Mouse (Mus musculus): ENCODE measurements around the gene Srgap3.

The Srgap3 gene

GRCm38 (mm10) chr6:112950205-112951110, 3.4 kb upstream of the Srgap3 start:
- DNase-seq (ENCODE audit: low read depth, low spot score), result no peak

- no peak for DNase-seq (ENCODE audit: low read depth, low spot score)
Measured at GRCm38 (mm10) chr6:112949220-112949619, 2.2 kb upstream of the Srgap3 start.

GRCm38 (mm10) chr6:112948416-112948815, 1.4 kb upstream of the Srgap3 start:
- no peak for DNase-seq (ENCODE audit: low read depth, low spot score)

GRCm38 (mm10) chr6:112946021-112946811, 850 bp downstream of the Srgap3 start:
- DNase-seq (ENCODE audit: low read depth, low spot score), result no peak

- DNase-seq (ENCODE audit: low read depth, low spot score), result no peak
Measured at GRCm38 (mm10) chr6:112945181-112945751, 1.8 kb downstream of the Srgap3 start.

- no peak for DNase-seq (ENCODE audit: low read depth, low spot score)
Measured at GRCm38 (mm10) chr6:112943596-112944245, 3.3 kb downstream of the Srgap3 start.

- no peak for DNase-seq (ENCODE audit: low read depth, low spot score)
Measured at GRCm38 (mm10) chr6:112939281-112939680, 7.8 kb downstream of the Srgap3 start.

- DNase-seq (ENCODE audit: low read depth, low spot score), result no peak
Measured at GRCm38 (mm10) chr6:112937791-112938190, 9.3 kb downstream of the Srgap3 start.

- DNase-seq (ENCODE audit: low read depth, low spot score), result no peak
Measured at GRCm38 (mm10) chr6:112934501-112934900, 12.6 kb downstream of the Srgap3 start.

GRCm38 (mm10) chr6:112932611-112933010, 14.5 kb downstream of the Srgap3 start:
- DNase-seq (ENCODE audit: low read depth, low spot score), result no peak

GRCm38 (mm10) chr6:112930011-112930451, 17.0 kb downstream of the Srgap3 start:
- DNase-seq (ENCODE audit: low read depth, low spot score), result no peak

- no peak for DNase-seq (ENCODE audit: low read depth, low spot score)
Measured at GRCm38 (mm10) chr6:112929291-112929984, 17.6 kb downstream of the Srgap3 start.

GRCm38 (mm10) chr6:112928841-112929240, 18.2 kb downstream of the Srgap3 start:
- no peak for DNase-seq (ENCODE audit: low read depth, low spot score)

GRCm38 (mm10) chr6:112927341-112927740, 19.7 kb downstream of the Srgap3 start:
- no peak for DNase-seq (ENCODE audit: low read depth, low spot score)

- DNase-seq (ENCODE audit: low read depth, low spot score), result no peak
Measured at GRCm38 (mm10) chr6:112926011-112926410, 21.1 kb downstream of the Srgap3 start.

GRCm38 (mm10) chr6:112925234-112925975, 21.7 kb downstream of the Srgap3 start:
- DNase-seq (ENCODE audit: low read depth, low spot score), result no peak

GRCm38 (mm10) chr6:112924606-112925141, 22.4 kb downstream of the Srgap3 start:
- no peak for DNase-seq (ENCODE audit: low read depth, low spot score)

GRCm38 (mm10) chr6:112920619-112921195, 26.4 kb downstream of the Srgap3 start:
- DNase-seq (ENCODE audit: low read depth, low spot score), result no peak

- DNase-seq (ENCODE audit: low read depth, low spot score), result no peak
Measured at GRCm38 (mm10) chr6:112917717-112918116, 29.3 kb downstream of the Srgap3 start.

GRCm38 (mm10) chr6:112916243-112916642, 30.8 kb downstream of the Srgap3 start:
- no peak for DNase-seq (ENCODE audit: low read depth, low spot score)
